Mouse (Mus musculus) brain, adult 10 weeks (tissue): ENCODE measurements around the gene Igfals. TPM values are rescaled to one million over a fixed set of nuclear protein-coding genes. Genes with fewer than 3 reads are reported as not detected.

Experiments
- polyA plus RNA-seq: library from polyadenylated mRNA; stranded (reverse); fragments of 350-450 nt; fragmentation: Illumina TruSeq; extraction: RNeasy Lipid Tissue Mini Kit (QIAGEN cat#74804); gene quantifications from one replicate; pipeline ENCODE4 v1.2.3, GENCODE M21; 2015; ENCODE audit warnings: low read depth, low replicate concordance

The Igfals gene
- polyA plus RNA-seq, result not detected

GRCm38 (mm10) chr17:24865776-24866175 is at the start of gene Igfals:
Gene Igfals, plus strand, starts transcription at chr17:24865997.

GRCm38 (mm10) chr17:24839842-24840241 is 26.0 kb upstream of the Igfals start, which contains the start of gene Hagh:
Gene Hagh, plus strand, starts transcription at chr17:24840143.

GRCm38 (mm10) chr17:24850065-24850772 is 15.6 kb upstream of the Igfals start, which contains the start of gene Fahd1:
Gene Fahd1, minus strand, starts transcription at chr17:24850364.

GRCm38 (mm10) chr17:24886134-24886931 is 20.5 kb downstream of the Igfals start, which contains the start of the genes Nubp2 and Spsb3:
Gene Nubp2, minus strand, starts transcription at chr17:24886349.
Gene Spsb3, plus strand, starts transcription at chr17:24886643.

GRCm38 (mm10) chr17:24894995-24895547 is 29.3 kb downstream of the Igfals start, which contains the start of the genes Eme2 and Mrps34:
Gene Eme2, minus strand, starts transcription at chr17:24895087.
Gene Mrps34, plus strand, starts transcription at chr17:24895116.

GRCm38 (mm10) chr17:24896241-24896992 is 30.6 kb downstream of the Igfals start, which contains the start of gene Nme3:
Gene Nme3, plus strand, starts transcription at chr17:24896500.

Other genes with a start within 250 kb of the Igfals start
- gene Tsc2, start 233.4 kb upstream of the Igfals start, polyA plus RNA-seq, result 97.7 TPM
- gene Nthl1, start 233.3 kb upstream of the Igfals start, polyA plus RNA-seq, result 9.6 TPM
- gene Slc9a3r2, start 215.7 kb upstream of the Igfals start, polyA plus RNA-seq, result 49.3 TPM
- not detected for gene Npw, start 207.5 kb upstream of the Igfals start, polyA plus RNA-seq
- 31.2 TPM for gene Zfp598, start 196.3 kb upstream of the Igfals start, polyA plus RNA-seq
- gene Syngr3, start 176.0 kb upstream of the Igfals start, polyA plus RNA-seq, result 193 TPM
- 22.1 TPM for gene Gfer, start 169.8 kb upstream of the Igfals start, polyA plus RNA-seq
- gene Noxo1, start 169.8 kb upstream of the Igfals start, polyA plus RNA-seq, result 3.3 TPM
- 28.6 TPM for gene Tbl3, start 158.3 kb upstream of the Igfals start, polyA plus RNA-seq
- not detected for gene Rnf151, start 147.9 kb upstream of the Igfals start, polyA plus RNA-seq
- 796 TPM for gene Rps2, start 147.9 kb upstream of the Igfals start, polyA plus RNA-seq
- 517 TPM for gene Ndufb10, start 141.5 kb upstream of the Igfals start, polyA plus RNA-seq
- 1.1 TPM for gene Rpl3l, start 138.2 kb upstream of the Igfals start, polyA plus RNA-seq
- gene Msrb1, start 129.4 kb upstream of the Igfals start, polyA plus RNA-seq, result 54.9 TPM
- not detected for gene Hs3st6, start 113.0 kb upstream of the Igfals start, polyA plus RNA-seq
- not detected for gene Meiob, start 61.7 kb upstream of the Igfals start, polyA plus RNA-seq
- 182 TPM for gene Hagh, start 25.9 kb upstream of the Igfals start, polyA plus RNA-seq
- gene Fahd1, start 15.6 kb upstream of the Igfals start, polyA plus RNA-seq, result 30.6 TPM
- 42.4 TPM for gene Nubp2, start 20.4 kb downstream of the Igfals start, polyA plus RNA-seq
- gene Spsb3, start 20.6 kb downstream of the Igfals start, polyA plus RNA-seq, result 74.8 TPM
- gene Eme2, start 29.1 kb downstream of the Igfals start, polyA plus RNA-seq, result 29.7 TPM
- 84.8 TPM for gene Mrps34, start 29.1 kb downstream of the Igfals start, polyA plus RNA-seq
- 78.4 TPM for gene Nme3, start 30.5 kb downstream of the Igfals start, polyA plus RNA-seq
- gene Mapk8ip3, start 71.0 kb downstream of the Igfals start, polyA plus RNA-seq, result 214 TPM
- 7.4 TPM for gene Jpt2, start 94.7 kb downstream of the Igfals start, polyA plus RNA-seq
- gene Cramp1l, start 149.8 kb downstream of the Igfals start, polyA plus RNA-seq, result 11.8 TPM
- gene Ift140, start 150.1 kb downstream of the Igfals start, polyA plus RNA-seq, result 13.7 TPM
- gene Tmem204, start 217.6 kb downstream of the Igfals start, polyA plus RNA-seq, result 13.5 TPM
- 26.7 TPM for gene Telo2, start 250.0 kb downstream of the Igfals start, polyA plus RNA-seq